In the genomic region with DNA sequence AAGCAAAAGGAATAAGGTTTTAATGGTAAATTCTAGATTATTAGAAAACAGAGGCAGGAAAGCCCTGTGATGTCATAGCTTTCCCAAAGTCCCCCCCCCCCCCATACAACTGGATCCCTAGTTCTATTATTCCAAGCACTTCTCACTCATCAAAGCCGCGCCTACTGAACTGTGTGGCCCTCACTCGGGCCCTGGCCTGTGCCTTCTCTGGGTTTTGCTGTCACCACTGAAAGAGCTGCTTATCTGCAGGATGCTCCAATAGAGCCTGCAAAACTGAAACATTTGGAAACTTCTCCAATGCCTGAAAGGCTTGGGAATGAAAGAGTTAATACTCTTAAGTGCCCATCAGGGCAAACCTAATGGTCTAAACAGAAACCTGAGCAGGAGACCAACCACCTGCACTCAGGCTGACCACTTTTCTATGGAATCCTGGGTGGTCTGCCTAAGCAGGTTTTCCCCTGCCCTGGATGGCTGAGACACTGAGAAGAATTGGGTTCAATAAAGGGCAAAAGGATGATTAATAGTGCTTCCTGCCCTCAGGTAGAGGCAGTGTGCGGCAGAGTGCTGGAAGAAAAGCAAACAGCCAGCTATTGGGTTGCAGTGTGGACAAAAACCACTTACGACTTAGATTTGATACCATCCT, we compare ENCODE assay signal across 31 mouse cellular contexts.
A peak's percentile ranks its signal among the peaks of the same experiment; 100 is the strongest.
DNase-seq lines count a peak whose midpoint lies in the region; ATAC-seq lines count a peak whose summit lies in the region.
"Had no signal": no experiment of that assay in that cellular context is flagged by ENCODE, and none has a peak within 500 bp of the region (broad histone marks: within the 10 kb centered on the region; RNA-seq: fewer than 3 reads in every experiment).

No protein-coding gene starts in this region.

- WGBS in kidney, embryonic 15.5 days, result 25% methylated on average over 5 of the region's 5 CpGs
- 35% methylated on average over 5 of the region's 5 CpGs for WGBS in neural tube, embryonic 15.5 days
- 49% methylated on average over 5 of the region's 5 CpGs for WGBS in embryonic facial prominence, embryonic 10.5 days

- ATAC-seq in kidney, embryonic 15.5 days (replicated peaks; ENCODE audit: low FRiP score), result peak; percentile 93
- ATAC-seq in neural tube, embryonic 15.5 days (ENCODE audit: low FRiP score), result no peak
- ATAC-seq: forebrain, embryonic 16.5 days; hindbrain, embryonic 16.5 days; midbrain, embryonic 16.5 days; Patski had no signal

- H3K27ac ChIP-seq in kidney, embryonic 15.5 days, result no peak overlapping the region
- no peak overlapping the region for H3K27ac ChIP-seq in neural tube, embryonic 15.5 days (replicated peaks)
- H3K27ac ChIP-seq in embryonic facial prominence, embryonic 10.5 days (replicated peaks), result no peak overlapping the region
- H3K27ac ChIP-seq: liver, embryonic 14.5 days; neural tube, embryonic 13.5 days had no signal

- H3K9me3 ChIP-seq in kidney, embryonic 15.5 days (replicated peaks), result no peaks in the 10 kb centered on the region
- H3K9me3 ChIP-seq in neural tube, embryonic 15.5 days (replicated peaks), result no peaks in the 10 kb centered on the region
- H3K9me3 ChIP-seq in embryonic facial prominence, embryonic 10.5 days, result no peaks in the 10 kb centered on the region
- H3K9me3 ChIP-seq: neural tube, embryonic 13.5 days had no signal

- no peak overlapping the region for H3K4me2 ChIP-seq in kidney, embryonic 15.5 days
- no peak overlapping the region for H3K4me2 ChIP-seq in neural tube, embryonic 15.5 days
- H3K4me2 ChIP-seq: midbrain, embryonic 11.5 days; neural tube, embryonic 13.5 days had no signal

- no peak for DNase-seq in kidney, postnatal 36 days
- peak; percentile 13 for DNase-seq in neural tube, embryonic 10.5 days (ENCODE audit: extremely low spot score, low spot score)
- DNase-seq in embryonic facial prominence, embryonic 10.5 days (ENCODE audit: low spot score), result peak; percentile 50
- DNase-seq in right cerebral cortex, postnatal 4 days, result no peak
- no peak for DNase-seq in retina, embryonic 14.5 days (ENCODE audit: low spot score)
- DNase-seq: adrenal gland, postnatal 14 days; cerebellum, adult 11 months; cerebellum, adult 9-10 months; gastrocnemius, postnatal 10 days; heart, postnatal 14 days; kidney, adult 2 months; layer of hippocampus, postnatal 36 days; left cerebral cortex, postnatal 4 days; liver; lung, adult 2 months; lung, postnatal 14 days; retina, postnatal 1 day; right cerebral cortex, postnatal 14 days; thymus, adult 18-20 months; thymus, postnatal 25 days had no signal

- H3K27me3 ChIP-seq in kidney, embryonic 15.5 days, result no peaks in the 10 kb centered on the region
- no peaks in the 10 kb centered on the region for H3K27me3 ChIP-seq in neural tube, embryonic 15.5 days (replicated peaks)
- no peaks in the 10 kb centered on the region for H3K27me3 ChIP-seq in embryonic facial prominence, embryonic 10.5 days (replicated peaks; ENCODE audit: low read depth, poor library complexity, severe bottlenecking)
- H3K27me3 ChIP-seq: neural tube, embryonic 13.5 days had no signal

- H3K4me1 ChIP-seq in kidney, embryonic 15.5 days, result 0 out of 2 replicates have a peak, but pooled peaks cover 3% of the 10 kb centered on the region
- no peaks in the 10 kb centered on the region for H3K4me1 ChIP-seq in neural tube, embryonic 15.5 days
- H3K4me1 ChIP-seq in embryonic facial prominence, embryonic 10.5 days, result peaks cover 17% of the 10 kb centered on the region
- H3K4me1 ChIP-seq: neural tube, embryonic 13.5 days had no signal

- H3K36me3 ChIP-seq in kidney, embryonic 15.5 days, result no peaks in the 10 kb centered on the region
- no peaks in the 10 kb centered on the region for H3K36me3 ChIP-seq in neural tube, embryonic 15.5 days
- H3K36me3 ChIP-seq in embryonic facial prominence, embryonic 10.5 days (replicated peaks), result no peaks in the 10 kb centered on the region
- H3K36me3 ChIP-seq: neural tube, embryonic 13.5 days had no signal

- no peak overlapping the region for H3K4me3 ChIP-seq in kidney, embryonic 15.5 days (replicated peaks)
- H3K4me3 ChIP-seq in neural tube, embryonic 15.5 days (replicated peaks), result no peak overlapping the region
- no peak overlapping the region for H3K4me3 ChIP-seq in embryonic facial prominence, embryonic 10.5 days
- H3K4me3 ChIP-seq: erythroblast, embryonic 14.5 days; myocyte; neural tube, embryonic 13.5 days had no signal

- H3K9ac ChIP-seq in kidney, embryonic 15.5 days, result no peak overlapping the region
- H3K9ac ChIP-seq in neural tube, embryonic 15.5 days (replicated peaks), result no peak overlapping the region
- H3K9ac ChIP-seq: liver, embryonic 14.5 days; neural tube, embryonic 13.5 days had no signal

Comparison
In these comparisons a context has a peak if more than half of its experiments do, and no peak if none do; other contexts are left out.
1. DNase-seq: peak in neural tube, embryonic 10.5 days (single experiment) and embryonic facial prominence, embryonic 10.5 days (single experiment); none in kidney, postnatal 36 days (0 of 2), right cerebral cortex, postnatal 4 days (single experiment) and retina, embryonic 14.5 days (single experiment).